Mouse (Mus musculus) intestine, embryonic 14.5 days (tissue): ENCODE results near the gene Fam180a. TPM values are rescaled to one million over a fixed set of nuclear protein-coding genes. Genes with fewer than 3 reads are reported as not detected.

Experiments used
- ATAC-seq: fragments of 200-750 bp; cut with Nextera tagmentation; replicated peaks from 2 replicates; pipeline ENCODE4 v1.8.0; 2017; ENCODE audit warnings: low read depth, moderate number of reproducible peaks, moderate TSS enrichment, moderate library complexity; ENCODE audit not compliant: low FRiP score, low TSS enrichment
- DNase-seq: peaks from one replicate; pipeline ENCODE4 v3.0.0-alpha.2; 2018; ENCODE audit warnings: low spot score
- H3K27ac ChIP-seq: fragments of 300-500 bp; sonication (generic); 2 replicates; pipeline ENCODE4 v1.5.1; 2014; ENCODE audit warnings: low read depth, mild to moderate bottlenecking, control low read depth
- H3K27me3 ChIP-seq: fragments of 300-500 bp; sonication (generic); replicated peaks from 2 replicates; pipeline ENCODE4 v1.6.1; 2014; ENCODE audit warnings: low read length, control low read depth; ENCODE audit not compliant: control insufficient read depth, insufficient read depth
- H3K36me3 ChIP-seq: fragments of 300-500 bp; sonication (generic); 2 replicates; pipeline ENCODE4 v1.6.1; 2014; ENCODE audit warnings: low read length, control low read depth; ENCODE audit not compliant: control insufficient read depth, insufficient read depth
- H3K4me1 ChIP-seq: fragments of 300-500 bp; sonication (generic); replicated peaks from 2 replicates; pipeline ENCODE4 v1.6.1; 2014; ENCODE audit warnings: low read length, control low read depth, mixed read lengths; ENCODE audit not compliant: control insufficient read depth, insufficient read depth
- H3K4me2 ChIP-seq: fragments of 300-500 bp; sonication (generic); 2 replicates; pipeline ENCODE4 v1.6.1; 2014; ENCODE audit warnings: low read length
- H3K4me3 ChIP-seq: fragments of 300-500 bp; sonication (generic); 2 replicates; pipeline ENCODE4 v1.5.1; 2014; ENCODE audit warnings: low read depth, low read length, control low read depth, mixed read lengths
- H3K9ac ChIP-seq: fragments of 300-500 bp; sonication (generic); 2 replicates; pipeline ENCODE4 v1.6.1; 2014; ENCODE audit warnings: mild to moderate bottlenecking, low read length
- H3K9me3 ChIP-seq: fragments of 300-500 bp; sonication (generic); 2 replicates; pipeline ENCODE4 v1.6.1; 2016; ENCODE audit warnings: low read length, control low read depth; ENCODE audit not compliant: control insufficient read depth
- WGBS: fragments of 180-500 bp; shearing (Covaris S2); extraction: QIAGEN DNeasy Blood & Tissue Kit; methylation state at CpG from one replicate; pipeline ENCODE4 v1.1.7; 2014; 5-methylcytosine and 5-hydroxymethylcytosine counted together
- polyA plus RNA-seq: library from polyadenylated mRNA; unstranded; fragments of >200 nt; fragmentation: Nextera tagmentation; extraction: Ambion mirVana; gene quantifications from 2 replicates; pipeline ENCODE4 v1.2.1, GENCODE M21; 2014

Gene Fam180a
- polyA plus RNA-seq, 1 experiment from 2014 or later: 2.1 TPM

DNA sequence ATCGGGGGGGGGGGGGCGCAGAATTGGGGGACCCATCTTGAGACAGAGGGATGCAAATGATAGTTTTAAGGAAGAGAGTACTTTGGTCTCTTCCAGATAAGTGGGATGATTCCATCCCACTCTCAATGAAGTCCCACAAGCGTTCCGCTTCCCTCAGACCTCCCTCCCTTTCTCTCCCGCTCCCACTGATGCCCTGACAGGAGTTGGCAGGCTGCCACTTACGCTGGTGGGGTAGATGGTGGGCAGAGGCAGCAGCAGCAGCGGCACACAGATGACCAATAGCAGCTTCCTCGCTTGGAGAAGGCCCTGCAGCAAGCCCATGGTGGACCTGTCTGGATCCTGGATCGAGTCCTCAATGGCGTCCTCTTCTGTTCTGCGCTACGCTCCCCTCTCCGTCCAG is 18.8 kb downstream of the Fam180a start:
- Histone ChIP-seq H3K4me2 (no peak overlapping the region), H3K4me3 (no peak overlapping the region), H3K9ac (no peak overlapping the region), H3K9me3 (no peaks in the 10 kb centered on the region), H3K27ac (no peak overlapping the region), H3K27me3 (no peaks in the 10 kb centered on the region), H3K4me1 (no peaks in the 10 kb centered on the region; the same call in 1 of the 2 replicates), H3K36me3 (no peaks in the 10 kb centered on the region)
- 73% methylated on average over 13 of the region's 13 CpGs for WGBS
- no peak for ATAC-seq
- no peak for DNase-seq

DNA sequence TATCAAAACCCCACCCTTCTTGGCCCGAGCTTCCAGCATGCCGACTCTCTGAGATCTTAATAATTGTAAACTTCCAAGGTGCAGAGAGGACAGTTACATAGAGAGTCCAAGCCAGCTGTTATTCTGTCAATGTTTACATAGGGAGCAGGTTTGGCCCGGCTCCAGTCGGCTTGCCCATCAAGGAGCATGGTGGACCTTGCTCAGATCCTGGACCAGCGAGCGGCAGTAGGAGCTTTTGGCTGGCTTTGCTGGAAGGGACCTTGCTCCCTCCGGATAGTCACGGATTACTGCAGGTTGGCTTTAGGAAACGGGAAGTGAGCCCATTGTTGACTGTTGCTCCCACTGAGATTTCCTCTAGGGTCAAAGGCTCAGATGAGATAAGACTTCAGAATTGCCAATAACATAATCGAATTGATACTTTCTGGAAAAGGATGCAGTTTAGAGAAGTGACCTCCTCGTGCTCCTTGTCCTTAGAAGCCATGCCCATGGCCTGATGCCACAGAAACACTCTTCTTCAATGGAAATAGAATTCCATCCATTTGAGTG is 22.5 kb downstream of the Fam180a start:
- 51% methylated on average over 11 of the region's 11 CpGs for WGBS
- no peaks in the 10 kb centered on the region for H3K27me3 ChIP-seq
- no peaks in the 10 kb centered on the region; the same call in 1 of the 2 replicates for H3K4me1 ChIP-seq
- DNase-seq (peak; percentile 60), ATAC-seq (peak; percentile 84)
- H3K9ac ChIP-seq: no peak overlapping the region
- no peaks in the 10 kb centered on the region for H3K9me3 ChIP-seq
- no peak overlapping the region for H3K27ac ChIP-seq
- no peak overlapping the region for H3K4me2 ChIP-seq
- H3K4me3 ChIP-seq: no peak overlapping the region
- no peaks in the 10 kb centered on the region for H3K36me3 ChIP-seq

GRCm38 (mm10) chr6:35302581-35302980 is 23.4 kb downstream of the Fam180a start:
- Histone ChIP-seq H3K4me3 (no peak overlapping the region), H3K9ac (no peak overlapping the region), H3K4me2 (no peak overlapping the region), H3K9me3 (no peaks in the 10 kb centered on the region), H3K36me3 (no peaks in the 10 kb centered on the region), H3K27ac (no peak overlapping the region), H3K4me1 (no peaks in the 10 kb centered on the region; the same call in 1 of the 2 replicates), H3K27me3 (no peaks in the 10 kb centered on the region)
- 91% methylated on average over 7 of the region's 7 CpGs for WGBS
- ATAC-seq (no peak), DNase-seq (no peak)

- DNase-seq (no peak), ATAC-seq (no peak)
- Histone ChIP-seq H3K27ac (no peak overlapping the region), H3K9ac (no peak overlapping the region), H3K4me2 (no peak overlapping the region), H3K36me3 (no peaks in the 10 kb centered on the region), H3K9me3 (no peaks in the 10 kb centered on the region), H3K4me3 (no peak overlapping the region), H3K4me1 (no peaks in the 10 kb centered on the region; the same call in 1 of the 2 replicates), H3K27me3 (no peaks in the 10 kb centered on the region)
- WGBS: 57% methylated on average over 6 of the region's 6 CpGs
Observed at GRCm38 (mm10) chr6:35298323-35298722, 27.6 kb downstream of the Fam180a start.

GRCm38 (mm10) chr6:35297516-35298227 is 28.3 kb downstream of the Fam180a start:
- H3K27ac ChIP-seq: no peak overlapping the region
- H3K27me3 ChIP-seq: no peaks in the 10 kb centered on the region
- no peak overlapping the region for H3K4me2 ChIP-seq
- ATAC-seq (no peak), DNase-seq (no peak)
- 94% methylated on average over 7 of the region's 7 CpGs for WGBS
- H3K9me3 ChIP-seq: no peaks in the 10 kb centered on the region
- no peaks in the 10 kb centered on the region for H3K36me3 ChIP-seq
- H3K9ac ChIP-seq: no peak overlapping the region
- no peak overlapping the region for H3K4me3 ChIP-seq
- no peaks in the 10 kb centered on the region for H3K4me1 ChIP-seq

- H3K9ac ChIP-seq: no peak overlapping the region
- H3K4me1 ChIP-seq: no peaks in the 10 kb centered on the region
- no peak for ATAC-seq
- H3K4me2 ChIP-seq: no peak overlapping the region
- 53% methylated on average over 2 of the region's 2 CpGs for whole genome bisulfite sequencing
- no peak overlapping the region for H3K27ac ChIP-seq
- H3K4me3 ChIP-seq: no peak overlapping the region
- H3K36me3 ChIP-seq: no peaks in the 10 kb centered on the region
- no peaks in the 10 kb centered on the region for H3K9me3 ChIP-seq
- H3K27me3 ChIP-seq: no peaks in the 10 kb centered on the region
- DNase-seq: no peak
Observed at GRCm38 (mm10) chr6:35297001-35297400, 28.9 kb downstream of the Fam180a start.

GRCm38 (mm10) chr6:35294964-35295363 is 31.0 kb downstream of the Fam180a start:
- Histone ChIP-seq H3K9me3 (no peaks in the 10 kb centered on the region), H3K4me1 (no peaks in the 10 kb centered on the region), H3K9ac (no peak overlapping the region), H3K27ac (no peak overlapping the region), H3K4me2 (no peak overlapping the region), H3K4me3 (no peak overlapping the region), H3K36me3 (no peaks in the 10 kb centered on the region), H3K27me3 (no peaks in the 10 kb centered on the region)
- DNase-seq (no peak), ATAC-seq (no peak)
- 91% methylated on average over 2 of the region's 2 CpGs for WGBS

DNA sequence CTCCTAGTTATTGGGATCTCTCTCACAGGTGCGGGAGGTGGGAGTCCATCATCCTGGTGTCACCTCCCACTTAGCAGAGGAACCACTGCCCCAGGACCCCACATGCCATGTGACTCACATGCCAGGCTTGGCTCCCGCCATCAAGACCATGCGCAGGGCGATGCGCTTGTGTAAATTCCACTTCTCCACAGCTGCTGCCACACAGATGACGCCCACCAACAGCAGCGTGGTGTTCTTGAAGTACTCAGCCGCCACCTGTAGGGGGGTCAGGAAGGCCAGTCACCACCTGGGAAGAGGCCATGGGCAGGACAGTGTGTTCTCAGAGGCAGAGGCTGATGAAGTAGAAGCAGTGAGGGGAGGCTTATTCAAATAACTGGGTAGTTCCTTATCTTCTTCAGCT is 36.3 kb downstream of the Fam180a start:
- ATAC-seq: no peak
- H3K4me1 ChIP-seq: peaks cover 8% of the 10 kb centered on the region; the same call in 1 of the 2 replicates
- no peak for DNase-seq
- 91% methylated on average over 8 of the region's 8 CpGs for WGBS
- no peak overlapping the region for H3K9ac ChIP-seq
- H3K4me3 ChIP-seq: no peak overlapping the region
- H3K27me3 ChIP-seq: no peaks in the 10 kb centered on the region
- no peak overlapping the region for H3K27ac ChIP-seq
- no peaks in the 10 kb centered on the region for H3K36me3 ChIP-seq
- no peaks in the 10 kb centered on the region for H3K9me3 ChIP-seq
- H3K4me2 ChIP-seq: no peak overlapping the region

- peaks cover 8% of the 10 kb centered on the region; the same call in 1 of the 2 replicates for H3K4me1 ChIP-seq
- ATAC-seq: no peak
- H3K4me3 ChIP-seq: no peak overlapping the region
- 73% methylated on average over 7 of the region's 7 CpGs for WGBS
- no peaks in the 10 kb centered on the region for H3K9me3 ChIP-seq
- no peaks in the 10 kb centered on the region for H3K27me3 ChIP-seq
- no peak for DNase-seq
- H3K27ac ChIP-seq: no peak overlapping the region
- H3K9ac ChIP-seq: no peak overlapping the region
- H3K4me2 ChIP-seq: no peak overlapping the region
- no peaks in the 10 kb centered on the region for H3K36me3 ChIP-seq
Observed at GRCm38 (mm10) chr6:35288920-35289319, 37.0 kb downstream of the Fam180a start.
